Mouse (Mus musculus): ENCODE measurements at regions not wholly inside any gene's neighbourhood (a gene's known extent, or its start where the extent isn't known, plus 50 kb on each side); places are given as distances from the start of the nearest gene placed in this dataset.
A peak's percentile ranks its signal among the peaks of the same experiment; 100 is the strongest.

GRCm38 (mm10) chr1:187450106-187450505 is 158.5 kb upstream of the Esrrg start:
- no peak overlapping the region for H3K4me3 ChIP-seq (ENCODE audit: insufficient read depth, low read length)
- no peaks in the 10 kb centered on the region for H3K4me1 ChIP-seq (ENCODE audit: control insufficient read depth, insufficient read depth, low read length)
- no peak for TF ChIP-seq POLR2A (IDR thresholded peaks at IDR 0.05; ENCODE audit: extremely low read depth, insufficient read depth, low read length)
- TF ChIP-seq CTCF (IDR thresholded peaks at IDR 0.05; ENCODE audit: extremely low read depth, insufficient read depth, low read length), result no peak
- no peak overlapping the region for H3K27ac ChIP-seq (ENCODE audit: insufficient read depth, low read length)

GRCm38 (mm10) chr1:187452189-187452588 is 156.4 kb upstream of the Esrrg start:
- no peak overlapping the region for H3K27ac ChIP-seq (ENCODE audit: insufficient read depth, low read length)
- TF ChIP-seq POLR2A (IDR thresholded peaks at IDR 0.05; ENCODE audit: extremely low read depth, insufficient read depth, low read length) (no peak), CTCF (IDR thresholded peaks at IDR 0.05; ENCODE audit: extremely low read depth, insufficient read depth, low read length) (peak; percentile 62)
- no peak overlapping the region for H3K4me3 ChIP-seq (ENCODE audit: insufficient read depth, low read length)
- H3K4me1 ChIP-seq (ENCODE audit: control insufficient read depth, insufficient read depth, low read length), result no peaks in the 10 kb centered on the region

- Histone ChIP-seq H3K4me1 (ENCODE audit: control insufficient read depth, insufficient read depth, low read length) (no peaks in the 10 kb centered on the region), H3K4me3 (ENCODE audit: insufficient read depth, low read length) (no peak overlapping the region), H3K27ac (ENCODE audit: insufficient read depth, low read length) (no peak overlapping the region)
- TF ChIP-seq POLR2A (IDR thresholded peaks at IDR 0.05; ENCODE audit: extremely low read depth, insufficient read depth, low read length) (no peak), CTCF (IDR thresholded peaks at IDR 0.05; ENCODE audit: extremely low read depth, insufficient read depth, low read length) (no peak)
These were observed 154.2 kb upstream of the Esrrg start for GRCm38 (mm10) chr1:187454431-187454830.

GRCm38 (mm10) chr1:187484821-187485220 is 123.8 kb upstream of the Esrrg start:
- no peak for TF ChIP-seq POLR2A (IDR thresholded peaks at IDR 0.05; ENCODE audit: extremely low read depth, insufficient read depth, low read length)
- no peak for TF ChIP-seq CTCF (IDR thresholded peaks at IDR 0.05; ENCODE audit: extremely low read depth, insufficient read depth, low read length)
- Histone ChIP-seq H3K27ac (ENCODE audit: insufficient read depth, low read length) (no peak overlapping the region), H3K4me1 (ENCODE audit: control insufficient read depth, insufficient read depth, low read length) (no peaks in the 10 kb centered on the region), H3K4me3 (ENCODE audit: insufficient read depth, low read length) (no peak overlapping the region)

- Histone ChIP-seq H3K4me1 (ENCODE audit: control insufficient read depth, insufficient read depth, low read length) (no peaks in the 10 kb centered on the region), H3K4me3 (ENCODE audit: insufficient read depth, low read length) (no peak overlapping the region), H3K27ac (ENCODE audit: insufficient read depth, low read length) (no peak overlapping the region)
- TF ChIP-seq POLR2A (IDR thresholded peaks at IDR 0.05; ENCODE audit: extremely low read depth, insufficient read depth, low read length) (no peak), CTCF (IDR thresholded peaks at IDR 0.05; ENCODE audit: extremely low read depth, insufficient read depth, low read length) (no peak)
These were observed 120.5 kb upstream of the Esrrg start for GRCm38 (mm10) chr1:187487948-187488690.

GRCm38 (mm10) chr1:187489452-187489851 is 119.1 kb upstream of the Esrrg start:
- no peaks in the 10 kb centered on the region for H3K4me1 ChIP-seq (ENCODE audit: control insufficient read depth, insufficient read depth, low read length)
- TF ChIP-seq CTCF (IDR thresholded peaks at IDR 0.05; ENCODE audit: extremely low read depth, insufficient read depth, low read length) (no peak), POLR2A (IDR thresholded peaks at IDR 0.05; ENCODE audit: extremely low read depth, insufficient read depth, low read length) (no peak)
- H3K4me3 ChIP-seq (ENCODE audit: insufficient read depth, low read length), result no peak overlapping the region
- no peak overlapping the region for H3K27ac ChIP-seq (ENCODE audit: insufficient read depth, low read length)

GRCm38 (mm10) chr1:187505368-187505767 is 103.2 kb upstream of the Esrrg start:
- no peak overlapping the region for H3K27ac ChIP-seq (ENCODE audit: insufficient read depth, low read length)
- no peak for TF ChIP-seq CTCF (IDR thresholded peaks at IDR 0.05; ENCODE audit: extremely low read depth, insufficient read depth, low read length)
- TF ChIP-seq POLR2A (IDR thresholded peaks at IDR 0.05; ENCODE audit: extremely low read depth, insufficient read depth, low read length), result no peak
- H3K4me1 ChIP-seq (ENCODE audit: control insufficient read depth, insufficient read depth, low read length), result no peaks in the 10 kb centered on the region
- no peak overlapping the region for H3K4me3 ChIP-seq (ENCODE audit: insufficient read depth, low read length)

GRCm38 (mm10) chr1:187507217-187507616 is 101.4 kb upstream of the Esrrg start:
- H3K27ac ChIP-seq (ENCODE audit: insufficient read depth, low read length), result no peak overlapping the region
- no peak overlapping the region for H3K4me3 ChIP-seq (ENCODE audit: insufficient read depth, low read length)
- no peaks in the 10 kb centered on the region for H3K4me1 ChIP-seq (ENCODE audit: control insufficient read depth, insufficient read depth, low read length)
- TF ChIP-seq POLR2A (IDR thresholded peaks at IDR 0.05; ENCODE audit: extremely low read depth, insufficient read depth, low read length) (no peak), CTCF (IDR thresholded peaks at IDR 0.05; ENCODE audit: extremely low read depth, insufficient read depth, low read length) (no peak)

- H3K27ac ChIP-seq (ENCODE audit: insufficient read depth, low read length), result no peak overlapping the region
These were observed 77.2 kb upstream of the Esrrg start for GRCm38 (mm10) chr1:187531349-187531922.

GRCm38 (mm10) chr1:187536263-187536662 is 72.3 kb upstream of the Esrrg start:
- TF ChIP-seq POLR2A (IDR thresholded peaks at IDR 0.05; ENCODE audit: extremely low read depth, insufficient read depth, low read length) (no peak), CTCF (IDR thresholded peaks at IDR 0.05; ENCODE audit: extremely low read depth, insufficient read depth, low read length) (no peak)
- Histone ChIP-seq H3K4me1 (ENCODE audit: control insufficient read depth, insufficient read depth, low read length) (no peaks in the 10 kb centered on the region), H3K4me3 (ENCODE audit: insufficient read depth, low read length) (no peak overlapping the region), H3K27ac (ENCODE audit: insufficient read depth, low read length) (no peak overlapping the region)

More at GRCm38 (mm10) chr1:187531349-187531922, 77.2 kb upstream of the Esrrg start:
- no peak overlapping the region for H3K4me3 ChIP-seq (ENCODE audit: insufficient read depth, low read length)
- TF ChIP-seq POLR2A (IDR thresholded peaks at IDR 0.05; ENCODE audit: extremely low read depth, insufficient read depth, low read length) (no peak), CTCF (IDR thresholded peaks at IDR 0.05; ENCODE audit: extremely low read depth, insufficient read depth, low read length) (no peak)
- H3K4me1 ChIP-seq (ENCODE audit: control insufficient read depth, insufficient read depth, low read length), result no peaks in the 10 kb centered on the region
